Mouse (Mus musculus) lung, adult 2 months (tissue): ENCODE data around the gene BC067074.

Experiments
- CTCF ChIP-seq: fragments of 200-500 bp; IDR thresholded peaks from 2 replicates; pipeline ENCODE4 v1.5.1; 2011; ENCODE audit warnings: mild to moderate bottlenecking, low read length, control low read depth; ENCODE audit not compliant: insufficient read depth
- POLR2A ChIP-seq: fragments of 200-500 bp; IDR thresholded peaks from 2 replicates; pipeline ENCODE4 v1.6.1; 2011; ENCODE audit warnings: low read depth, mild to moderate bottlenecking, control low read depth, low read length, borderline replicate concordance; ENCODE audit errors: extremely low read depth

DNA sequence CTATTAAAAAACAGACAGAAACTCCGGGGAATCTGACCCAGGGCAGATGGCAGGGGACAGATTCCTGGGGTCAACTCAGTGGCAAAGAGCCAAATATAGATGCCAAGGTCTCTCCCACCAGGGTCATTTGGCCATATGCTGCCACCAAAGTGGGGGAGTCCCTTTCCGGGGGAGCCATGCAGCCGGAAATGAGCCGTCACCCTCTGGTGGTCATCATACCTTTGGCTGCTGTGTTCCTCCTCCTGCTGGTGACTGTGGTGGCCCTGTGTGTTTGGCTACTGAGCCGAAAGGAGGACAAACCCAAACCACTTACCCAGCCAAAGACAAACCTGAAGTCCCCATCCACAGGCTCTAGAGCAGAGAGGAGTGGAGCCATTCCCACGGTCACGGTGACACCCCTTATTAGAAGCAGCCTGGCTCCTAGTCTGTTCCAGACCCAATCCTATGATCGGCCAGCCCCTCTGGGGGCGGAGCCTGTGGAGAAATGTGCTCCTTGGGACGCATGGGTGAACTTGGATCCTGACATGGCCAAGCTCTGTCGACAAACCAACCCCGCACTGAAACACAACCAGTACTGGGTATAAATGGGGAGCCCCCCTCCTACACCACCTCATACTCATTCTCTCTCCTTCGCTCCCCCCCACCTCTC is 76.1 kb downstream of the BC067074 start:
- TF ChIP-seq POLR2A = no peak
- TF ChIP-seq CTCF = no peak
